ENCODE assay signal across 26 mouse cellular contexts in the genomic region with DNA sequence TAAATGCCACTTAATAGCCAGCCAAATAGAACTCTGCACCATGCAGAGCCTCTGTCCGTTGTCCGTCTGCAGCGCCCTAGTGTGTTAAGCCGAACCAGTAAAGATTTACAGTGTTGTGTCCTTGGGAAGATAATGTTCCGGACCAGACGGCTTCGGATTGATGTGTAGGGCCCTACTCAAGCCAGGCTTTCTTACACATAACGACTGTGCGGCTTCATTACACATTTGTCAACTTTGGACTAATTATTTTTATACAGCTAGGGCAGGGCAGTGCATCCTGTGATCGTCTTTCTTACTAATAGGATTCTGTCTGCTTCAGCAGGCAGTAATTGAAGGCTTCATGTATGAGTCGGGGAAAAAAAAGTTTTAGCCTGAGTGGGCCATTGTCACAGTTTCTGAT.
"Had no signal": no experiment of that assay in that cellular context is flagged by ENCODE, and none has a peak within 500 bp of the region (broad histone marks: within the 10 kb centered on the region; RNA-seq: fewer than 3 reads in every experiment).

No protein-coding gene starts in this region.

- H3K36me3 ChIP-seq: embryonic facial prominence, embryonic 15.5 days; forebrain, embryonic 12.5 days; forebrain, embryonic 15.5 days had no signal

- H3K27me3 ChIP-seq: embryonic facial prominence, embryonic 12.5 days; embryonic facial prominence, embryonic 13.5 days; embryonic facial prominence, embryonic 15.5 days had no signal

- H3K4me3 ChIP-seq: embryonic facial prominence, embryonic 10.5 days; embryonic facial prominence, embryonic 12.5 days; embryonic facial prominence, embryonic 13.5 days; embryonic facial prominence, embryonic 15.5 days; erythroblast, embryonic 14.5 days; forebrain, embryonic 10.5 days; forebrain, embryonic 12.5 days; forebrain, embryonic 13.5 days; forebrain, embryonic 15.5 days; gastrocnemius, adult 2 months had no signal

- H3K9ac ChIP-seq: embryonic facial prominence, embryonic 12.5 days; embryonic facial prominence, embryonic 13.5 days; embryonic facial prominence, embryonic 15.5 days; forebrain, embryonic 12.5 days; forebrain, embryonic 13.5 days; forebrain, embryonic 15.5 days; forebrain, postnatal 0 days had no signal

- H3K9me3 ChIP-seq: embryonic facial prominence, embryonic 10.5 days; embryonic facial prominence, embryonic 12.5 days; embryonic facial prominence, embryonic 13.5 days; embryonic facial prominence, embryonic 15.5 days; forebrain, embryonic 10.5 days; forebrain, embryonic 12.5 days; forebrain, embryonic 13.5 days; forebrain, embryonic 15.5 days had no signal

- DNase-seq: cerebellum, adult 2 months; cerebellum, adult 8-10 months; cerebellum, adult 9-10 months; cerebellum, adult 9-11 months; cerebellum, postnatal 10 days; cerebellum, postnatal 14 days; cerebellum, postnatal 25 days; cerebellum, postnatal 36 days; embryo, embryonic 11 days; forebrain, postnatal 0 days; gastrocnemius, adult 2 months; gastrocnemius, postnatal 10 days; gastrocnemius, postnatal 14 days; gastrocnemius, postnatal 25 days; gastrocnemius, postnatal 36 days; heart, adult 18-20 months had no signal

- ATAC-seq: forebrain, embryonic 14.5 days; forebrain, postnatal 0 days had no signal

- H3K27ac ChIP-seq: embryonic facial prominence, embryonic 10.5 days; embryonic facial prominence, embryonic 12.5 days; embryonic facial prominence, embryonic 13.5 days; embryonic facial prominence, embryonic 15.5 days; forebrain, embryonic 10.5 days; forebrain, embryonic 12.5 days; forebrain, embryonic 13.5 days; forebrain, embryonic 15.5 days; gastrocnemius, adult 2 months had no signal

- H3K4me2 ChIP-seq: embryonic facial prominence, embryonic 12.5 days; embryonic facial prominence, embryonic 13.5 days; embryonic facial prominence, embryonic 15.5 days; forebrain, embryonic 12.5 days; forebrain, embryonic 13.5 days; forebrain, embryonic 15.5 days had no signal
